Mouse (Mus musculus) ES-E14 (cell line): ENCODE data around the gene Ntm.

Experiments used
- HCFC1 ChIP-seq: IDR thresholded peaks from 2 replicates; pipeline ENCODE4 v1.6.1; 2012; ENCODE audit warnings: low read length, inconsistent platforms, borderline replicate concordance; ENCODE audit not compliant: insufficient read depth
- ZC3H11A ChIP-seq: IDR thresholded peaks from 2 replicates; pipeline ENCODE4 v1.6.1; 2012; ENCODE audit warnings: low read depth, mild to moderate bottlenecking, inconsistent platforms, low read length, borderline replicate concordance

DNA sequence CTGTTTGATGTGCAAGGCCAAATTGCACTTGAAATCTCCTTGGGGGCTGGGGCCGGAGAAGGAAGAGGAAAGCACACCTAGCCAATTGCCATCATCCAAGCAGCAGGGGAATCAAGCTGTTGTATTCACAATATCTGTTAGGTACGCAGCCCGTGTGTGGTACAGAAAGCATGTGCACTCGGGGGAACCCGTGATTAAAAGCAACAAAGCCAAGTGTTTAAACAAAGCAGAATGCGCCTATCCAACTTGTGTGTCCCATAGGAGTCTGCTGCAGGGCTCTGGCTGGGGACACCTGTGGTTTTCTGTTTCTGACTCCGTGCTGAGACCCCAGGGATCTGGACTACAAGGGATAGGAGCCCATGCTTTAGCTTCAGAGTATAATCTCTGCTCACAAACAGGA is 428.6 kb downstream of the Ntm start:
- TF ChIP-seq HCFC1 (no peak), ZC3H11A (no peak)
